Mouse (Mus musculus): Measurements from ENCODE around the gene Arfip1. TPM values are rescaled to one million over a fixed set of nuclear protein-coding genes. Genes with fewer than 3 reads are reported as not detected.
"Not testable (repeated sequence)": the region's sequence is repeated elsewhere in the genome, so short reads cannot be mapped to it uniquely, and the experiment has no call there.

The Arfip1 gene
- total RNA-seq, 2 experiments from 2014 or later = 13.7 TPM

DNA sequence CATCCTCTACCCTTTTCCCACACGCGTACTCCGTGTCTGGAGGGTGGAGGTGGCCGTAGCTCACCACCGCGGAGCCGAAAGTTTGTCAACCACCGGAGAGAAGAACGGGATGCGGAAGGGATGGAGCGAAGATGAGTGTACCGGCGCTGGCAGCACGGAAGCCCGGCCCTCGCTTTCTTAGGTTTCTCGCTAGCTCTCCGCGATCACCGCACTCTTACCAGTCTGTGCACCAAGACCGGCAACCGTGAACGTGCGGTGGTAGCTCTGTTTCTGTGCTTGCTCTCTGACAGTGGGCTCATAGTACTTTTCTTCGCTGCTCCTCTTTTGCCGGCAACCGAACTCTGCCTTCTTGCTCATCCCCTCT lies 470 bp upstream of the Arfip1 start:
- ATAC-seq (replicated peaks; ENCODE audit: low FRiP score, low TSS enrichment, poor library complexity, severe bottlenecking) = no peak

DNA sequence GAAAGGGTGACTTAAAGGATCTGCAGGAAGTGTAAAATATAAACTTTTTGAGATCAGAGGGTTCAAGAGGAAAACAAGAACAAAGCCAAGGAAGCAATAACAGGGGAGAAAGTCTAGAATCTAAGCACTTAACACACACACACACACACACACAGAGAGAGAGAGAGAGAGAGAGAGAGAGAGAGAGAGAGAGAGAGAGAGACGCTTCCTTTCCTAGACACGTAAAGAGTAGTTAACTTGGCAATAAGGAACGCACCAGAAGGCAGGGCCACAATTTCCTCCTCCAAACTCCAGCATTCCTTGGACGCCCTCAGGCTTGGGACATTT lies 766 bp downstream of the Arfip1 start:
- no peak for ATAC-seq (replicated peaks; ENCODE audit: low FRiP score, low TSS enrichment, poor library complexity, severe bottlenecking)

DNA sequence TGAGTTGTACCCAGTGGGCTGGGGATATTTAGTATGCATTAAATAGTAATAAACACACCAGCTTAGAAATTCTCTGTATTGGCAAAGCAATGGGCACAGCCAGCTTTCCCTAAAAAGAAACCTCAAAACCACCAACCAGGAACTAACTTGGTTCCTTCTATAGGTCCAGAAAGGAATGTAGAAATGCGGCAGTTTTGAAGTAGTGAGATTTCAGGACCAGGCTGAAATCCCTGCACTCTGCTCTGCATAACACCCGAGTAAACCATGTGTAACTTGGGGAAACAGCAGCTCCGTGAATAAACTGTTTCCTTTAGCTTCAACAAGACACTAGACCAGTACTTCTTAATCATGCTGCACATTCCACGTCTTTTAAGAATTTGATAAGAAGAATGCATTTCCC lies 1.7 kb downstream of the Arfip1 start:
- ATAC-seq (replicated peaks; ENCODE audit: low FRiP score, low TSS enrichment, poor library complexity, severe bottlenecking) = no peak

- ATAC-seq (replicated peaks; ENCODE audit: low FRiP score, low TSS enrichment, poor library complexity, severe bottlenecking) = no peak
Observed at GRCm38 (mm10) chr3:84570501-84570900, 11.9 kb downstream of the Arfip1 start.

- no peak for ATAC-seq (replicated peaks; ENCODE audit: low FRiP score, low TSS enrichment, poor library complexity, severe bottlenecking)
Observed at GRCm38 (mm10) chr3:84569587-84569986, 12.8 kb downstream of the Arfip1 start.

- no peak for ATAC-seq (replicated peaks; ENCODE audit: low FRiP score, low TSS enrichment, poor library complexity, severe bottlenecking)
Observed at GRCm38 (mm10) chr3:84568540-84568939, 13.9 kb downstream of the Arfip1 start.

DNA sequence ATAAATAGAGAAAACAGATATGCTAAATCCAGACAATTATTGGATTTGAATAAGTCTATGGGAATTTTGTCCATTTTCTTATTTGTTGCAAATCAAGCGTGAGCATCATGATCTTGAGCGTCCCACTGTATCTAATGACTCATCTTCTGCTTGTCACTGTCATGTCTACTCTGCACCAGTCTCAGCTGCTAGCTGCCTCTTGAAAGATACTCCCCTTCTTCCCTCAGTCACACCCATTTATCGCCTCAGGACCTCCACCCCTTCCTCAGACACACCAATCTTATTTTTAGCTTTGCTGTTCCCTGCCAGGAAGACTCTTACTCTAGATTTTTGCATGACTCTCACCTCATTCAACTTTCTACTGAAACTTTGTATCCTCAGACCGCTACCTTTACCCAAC lies 19.0 kb downstream of the Arfip1 start:
- ATAC-seq (replicated peaks; ENCODE audit: low FRiP score, low TSS enrichment, poor library complexity, severe bottlenecking) = no peak

- not testable (repeated sequence) for ATAC-seq (replicated peaks; ENCODE audit: low FRiP score, low TSS enrichment, poor library complexity, severe bottlenecking)
Observed at GRCm38 (mm10) chr3:84562911-84563310, 19.5 kb downstream of the Arfip1 start.

DNA sequence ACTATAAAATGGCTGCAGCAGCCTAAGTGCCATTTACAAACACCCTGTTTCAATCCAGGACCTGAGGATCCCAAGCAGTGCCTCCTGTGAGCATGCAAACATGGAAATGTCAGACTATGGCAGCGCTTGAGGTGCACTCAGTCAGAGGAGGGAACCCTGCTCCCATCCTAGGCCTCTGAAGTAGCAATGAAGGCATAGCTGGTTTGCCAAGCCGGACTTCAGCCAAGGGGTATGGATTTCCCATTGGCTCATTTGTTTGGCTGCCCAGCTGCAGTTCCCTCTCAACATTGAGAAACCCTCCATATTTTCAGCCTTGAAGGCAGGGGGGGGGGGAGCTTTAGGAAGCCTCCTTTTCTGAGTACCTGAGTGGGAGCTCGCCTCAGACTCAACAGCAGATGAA lies 24.1 kb downstream of the Arfip1 start:
- ATAC-seq (replicated peaks; ENCODE audit: low FRiP score, low TSS enrichment, poor library complexity, severe bottlenecking) = no peak

- ATAC-seq (replicated peaks; ENCODE audit: low FRiP score, low TSS enrichment, poor library complexity, severe bottlenecking) = no peak
Observed at GRCm38 (mm10) chr3:84555780-84556179, 26.6 kb downstream of the Arfip1 start.

DNA sequence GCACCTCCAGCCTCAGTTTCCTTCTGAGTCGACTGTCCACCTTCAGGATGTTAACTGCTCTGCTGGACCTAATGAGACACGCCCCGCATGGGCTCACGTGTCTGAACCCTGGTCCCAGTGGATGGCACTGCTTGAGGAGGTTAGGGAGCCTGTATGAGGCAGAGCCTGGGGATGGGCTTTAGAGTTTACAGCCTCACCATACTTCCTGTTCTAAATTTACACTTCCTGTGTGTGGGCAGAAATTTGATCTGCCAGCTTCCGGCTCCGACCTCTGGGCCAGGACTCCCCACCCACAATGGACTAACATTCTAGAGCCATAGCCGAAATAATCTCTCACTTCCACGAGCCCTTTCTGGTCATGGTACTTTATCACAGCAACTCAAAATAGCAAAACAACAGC lies 35.2 kb downstream of the Arfip1 start:
- ATAC-seq (replicated peaks; ENCODE audit: low FRiP score, low TSS enrichment, poor library complexity, severe bottlenecking) = no peak

GRCm38 (mm10) chr3:84542450-84542849 lies 40.0 kb downstream of the Arfip1 start:
- ATAC-seq (replicated peaks; ENCODE audit: low FRiP score, low TSS enrichment, poor library complexity, severe bottlenecking) = peak; percentile 71; the same call in 1 of the 2 replicates

GRCm38 (mm10) chr3:84541881-84542280 lies 40.5 kb downstream of the Arfip1 start:
- no peak for ATAC-seq (replicated peaks; ENCODE audit: low FRiP score, low TSS enrichment, poor library complexity, severe bottlenecking)

GRCm38 (mm10) chr3:84540640-84541039 lies 41.8 kb downstream of the Arfip1 start:
- peak; percentile 53 for ATAC-seq (replicated peaks; ENCODE audit: low FRiP score, low TSS enrichment, poor library complexity, severe bottlenecking)

DNA sequence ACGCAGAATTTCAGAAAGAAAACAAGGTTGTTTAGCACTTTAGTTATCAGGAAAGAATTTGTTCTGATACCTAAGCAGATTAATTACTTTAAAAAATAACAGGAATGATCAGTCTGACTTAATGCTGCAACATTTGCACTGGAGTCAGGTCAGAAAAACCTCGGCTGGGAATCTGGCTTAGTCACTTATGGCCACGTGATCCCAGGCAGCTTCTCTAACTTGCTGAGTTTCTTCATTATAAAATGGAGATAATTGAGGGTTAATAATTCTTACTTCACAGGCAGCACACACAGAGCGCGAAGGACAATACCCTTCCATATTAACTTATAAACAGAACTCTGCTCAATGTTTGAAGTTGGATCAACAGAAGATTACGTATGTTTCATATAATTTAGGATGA lies 45.4 kb downstream of the Arfip1 start:
- no peak for ATAC-seq (replicated peaks; ENCODE audit: low FRiP score, low TSS enrichment, poor library complexity, severe bottlenecking)

DNA sequence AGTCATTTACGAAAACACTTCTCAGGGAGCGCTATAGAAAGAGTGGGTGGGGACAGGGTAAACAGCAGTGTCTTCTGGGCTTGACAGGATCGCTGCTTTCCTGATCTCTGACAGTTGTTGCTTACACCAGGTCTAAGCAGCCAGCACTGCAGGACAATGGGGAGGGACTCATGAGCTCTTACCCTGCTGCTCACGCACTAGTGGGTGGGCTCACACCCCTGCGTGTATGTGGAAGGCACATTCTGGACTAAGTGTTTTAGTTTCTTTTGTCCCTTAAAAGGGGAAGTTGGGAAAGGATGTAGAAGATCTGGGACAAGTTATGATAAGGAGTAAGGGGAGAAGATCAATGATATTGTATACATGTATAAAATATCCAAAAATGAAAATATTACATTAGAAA lies 49.2 kb downstream of the Arfip1 start:
- no peak for ATAC-seq (replicated peaks; ENCODE audit: low FRiP score, low TSS enrichment, poor library complexity, severe bottlenecking)

GRCm38 (mm10) chr3:84529021-84529420 lies 53.4 kb downstream of the Arfip1 start:
- no peak for ATAC-seq (replicated peaks; ENCODE audit: low FRiP score, low TSS enrichment, poor library complexity, severe bottlenecking)

DNA sequence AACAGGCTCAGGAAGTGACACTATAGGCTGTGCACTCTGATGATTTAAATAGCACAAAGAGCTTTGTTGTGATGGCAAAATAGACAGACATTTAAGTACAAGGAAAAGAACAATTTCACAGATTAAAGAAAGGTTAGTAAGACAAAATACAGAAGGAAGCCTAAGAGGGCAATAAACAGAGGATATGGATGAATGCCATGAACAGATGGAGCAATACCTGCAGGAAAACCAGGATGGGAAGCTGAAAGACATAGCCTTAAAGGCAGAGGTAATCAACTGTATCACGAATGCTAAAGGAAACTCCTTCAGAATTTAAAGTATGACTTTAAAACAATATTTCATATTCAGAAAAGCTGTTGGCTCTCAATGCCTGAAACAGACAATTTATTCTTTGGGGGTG lies 57.5 kb downstream of the Arfip1 start:
- no peak for ATAC-seq (replicated peaks; ENCODE audit: low FRiP score, low TSS enrichment, poor library complexity, severe bottlenecking)

GRCm38 (mm10) chr3:84516163-84516562 lies 66.3 kb downstream of the Arfip1 start:
- ATAC-seq (replicated peaks; ENCODE audit: low FRiP score, low TSS enrichment, poor library complexity, severe bottlenecking) = no peak

DNA sequence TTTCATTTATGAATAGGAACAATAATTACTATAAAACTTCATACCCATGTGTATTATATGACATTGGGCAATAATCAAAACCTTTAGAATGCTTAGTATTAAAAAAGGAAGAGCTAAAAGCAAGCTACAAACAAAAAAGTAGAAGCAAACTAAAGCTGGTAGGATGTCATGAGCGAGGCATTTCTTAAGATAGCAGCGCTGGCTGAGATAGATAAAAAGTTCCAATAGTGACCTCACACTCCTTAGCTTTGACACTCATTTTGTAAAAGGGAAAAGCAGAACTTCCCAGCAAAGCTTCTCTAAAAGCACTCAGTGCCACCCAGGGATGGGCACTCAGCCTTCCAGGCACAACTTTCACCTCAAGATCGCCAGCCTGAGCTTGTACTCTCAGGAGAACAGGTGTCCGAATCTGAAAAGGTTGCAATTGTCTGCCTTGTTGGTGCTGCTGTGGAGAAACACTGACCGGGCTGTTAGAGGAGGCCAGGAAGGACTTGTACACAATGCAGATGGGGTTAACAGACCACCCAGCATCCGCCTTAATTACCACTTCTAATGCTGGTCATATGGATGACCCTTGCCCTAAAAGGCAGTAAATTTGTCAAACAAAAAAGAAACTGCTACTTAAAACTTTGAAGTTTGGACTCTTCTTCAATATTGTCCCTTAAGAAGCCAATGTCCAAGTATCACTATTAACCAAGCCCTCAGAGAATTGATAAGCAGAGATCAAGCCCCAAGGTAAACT lies 69.5 kb downstream of the Arfip1 start:
- no peak for ATAC-seq (replicated peaks; ENCODE audit: low FRiP score, low TSS enrichment, poor library complexity, severe bottlenecking)

DNA sequence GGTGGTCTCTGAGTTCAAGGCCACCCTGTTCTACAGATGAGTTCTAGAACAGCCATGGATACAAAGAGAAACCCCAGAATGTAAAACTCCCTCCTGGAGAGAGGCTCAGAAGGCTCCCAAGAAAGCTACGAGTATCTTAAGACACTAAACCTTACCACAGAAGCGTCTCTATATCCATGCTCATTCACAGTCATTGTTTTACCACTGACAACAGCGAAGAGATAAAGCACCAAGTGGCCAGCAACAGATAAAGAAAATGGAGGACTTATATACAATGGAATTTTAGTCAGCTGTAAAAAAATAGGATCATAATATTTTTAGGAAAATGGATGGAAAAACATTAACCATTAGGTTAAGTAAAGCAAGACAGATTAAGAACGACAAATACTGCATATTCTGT lies 77.2 kb downstream of the Arfip1 start:
- ATAC-seq (replicated peaks; ENCODE audit: low FRiP score, low TSS enrichment, poor library complexity, severe bottlenecking) = no peak

- no peak for ATAC-seq (replicated peaks; ENCODE audit: low FRiP score, low TSS enrichment, poor library complexity, severe bottlenecking)
Observed at GRCm38 (mm10) chr3:84504291-84504690, 78.1 kb downstream of the Arfip1 start.
